Mouse (Mus musculus) intestine, embryonic 16.5 days (tissue): ENCODE measurements around the gene Sh3bgrl. TPM values are rescaled to one million over a fixed set of nuclear protein-coding genes. Genes with fewer than 3 reads are reported as not detected.

Experiments
- polyA plus RNA-seq: library from polyadenylated mRNA; unstranded; fragments of >200 nt; fragmentation: Nextera tagmentation; extraction: Ambion mirVana; gene quantifications from 2 replicates; pipeline ENCODE4 v1.2.1, GENCODE M21; 2015

The Sh3bgrl gene
- polyA plus RNA-seq, 1 experiment from 2014 or later = 99.0 TPM

Other genes starting within 250 kb of the Sh3bgrl start
- 18.4 and 21.9 TPM in 2 replicates for gene Hmgn5, start 82.0 kb upstream of the Sh3bgrl start, polyA plus RNA-seq
- 0.10 and 0.17 TPM in 2 replicates for gene Gm6377, start 101.4 kb downstream of the Sh3bgrl start, polyA plus RNA-seq